Mouse (Mus musculus) ovary, adult 18-20 months (tissue): ENCODE results near the gene Vgll4.

Experiments
- DNase-seq: peaks from one replicate; pipeline ENCODE4 v3.0.0; 2022; ENCODE audit warnings: low spot score, mixed read lengths

Gene Vgll4

DNA sequence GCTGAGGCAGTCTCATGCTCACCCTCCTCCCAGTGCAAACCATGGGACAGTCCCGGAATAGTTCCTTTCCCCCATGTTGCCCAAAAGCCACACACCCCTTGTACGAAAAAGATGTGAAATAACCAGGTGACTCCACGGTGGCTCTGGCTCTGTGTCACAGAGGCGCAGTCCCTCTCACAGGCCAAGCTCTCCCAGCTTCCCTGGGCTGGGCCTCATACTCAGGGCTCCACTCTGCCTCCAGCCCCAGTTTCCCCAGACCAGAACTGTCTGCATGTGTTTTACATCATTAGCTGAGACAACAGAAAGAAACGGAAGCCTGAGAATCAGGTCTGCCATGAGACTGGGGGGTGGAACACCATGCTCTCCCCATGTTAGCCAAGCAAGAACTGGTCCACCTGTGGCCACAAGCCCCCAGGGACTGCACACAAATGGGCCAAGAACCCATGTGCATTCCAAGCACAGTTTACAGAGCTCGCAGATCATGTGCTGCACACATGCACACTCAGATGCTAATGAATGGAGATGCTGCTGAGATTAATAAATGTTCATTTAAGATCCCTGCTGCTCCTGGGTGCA, 100.2 kb downstream of the Vgll4 start:
- DNase-seq = no peak

DNA sequence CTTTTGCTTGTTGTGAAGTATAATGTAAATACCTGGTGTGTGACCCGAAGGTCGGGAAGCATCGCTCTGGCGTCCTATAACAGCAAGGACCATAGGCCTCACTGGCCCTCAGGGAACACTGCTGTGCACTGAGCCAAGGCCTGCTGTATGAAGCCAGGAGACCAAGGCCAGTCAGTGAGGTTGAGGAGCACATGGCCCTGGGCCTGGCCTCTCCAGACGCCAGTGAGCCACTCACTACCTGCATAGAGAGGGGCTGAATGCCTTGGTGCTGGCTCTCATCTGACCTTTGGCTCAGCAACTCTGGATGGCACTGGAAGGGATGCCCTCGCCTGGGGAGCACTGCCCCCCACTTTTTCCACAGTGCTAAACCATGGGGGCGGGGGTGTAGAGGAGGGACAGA, 101.1 kb downstream of the Vgll4 start:
- DNase-seq = no peak

DNA sequence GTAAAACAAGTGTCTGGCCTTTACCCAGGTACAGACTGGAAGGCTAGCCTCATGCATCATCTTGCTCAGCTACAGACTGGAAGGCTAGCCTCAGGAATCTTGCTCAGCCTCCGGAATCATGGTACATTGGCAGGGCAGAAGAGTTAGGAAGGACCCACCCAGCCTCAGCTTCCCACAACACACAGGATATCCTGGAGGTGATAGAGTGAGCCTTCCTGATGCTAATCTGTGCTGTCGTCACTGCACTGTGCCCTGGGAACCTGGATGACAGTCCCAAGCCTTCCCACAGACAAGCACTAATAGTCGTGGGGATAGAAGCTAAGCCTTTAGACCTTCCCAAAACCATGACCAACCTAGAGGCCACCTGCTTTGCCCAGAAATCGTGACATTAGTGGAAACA, 103.2 kb downstream of the Vgll4 start:
- no peak for DNase-seq

DNA sequence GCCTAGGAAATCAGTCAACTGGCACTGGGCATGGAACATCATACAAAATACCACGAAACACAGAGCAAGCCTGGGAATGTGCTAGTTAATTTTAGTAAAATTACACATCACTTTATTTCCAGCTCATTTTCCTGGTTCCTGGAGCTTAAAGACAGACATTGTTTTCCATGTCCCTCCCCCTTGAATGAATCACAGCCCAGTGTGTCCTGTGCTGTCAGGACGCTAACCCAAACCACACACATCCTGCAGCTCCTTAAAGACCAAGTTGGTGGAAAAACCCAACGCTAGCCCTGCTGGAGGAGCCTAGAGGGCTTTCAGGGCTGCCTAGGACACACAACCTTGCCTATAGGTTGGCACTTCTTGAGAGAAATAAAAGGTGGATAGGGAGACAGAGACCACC, 103.7 kb downstream of the Vgll4 start:
- no peak for DNase-seq

DNA sequence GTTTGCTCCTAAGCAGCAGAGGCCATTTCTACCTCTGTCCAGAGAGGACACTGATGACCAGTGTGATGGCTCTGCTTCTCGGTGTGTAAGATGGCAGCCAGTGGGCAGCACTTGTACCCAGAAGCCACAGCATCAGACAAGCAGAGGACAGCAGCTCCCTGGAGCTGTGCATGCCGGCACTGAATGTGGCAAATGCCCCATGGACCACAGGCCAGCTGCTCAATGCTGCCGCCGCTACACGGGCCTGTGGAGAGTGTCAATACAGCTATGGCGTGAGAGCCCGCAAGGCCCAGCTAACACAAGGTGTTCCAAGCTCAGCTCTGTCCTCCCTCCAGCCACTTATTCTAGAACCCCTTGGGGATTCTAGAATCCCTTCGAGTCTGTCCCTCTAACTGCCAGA, 105.4 kb downstream of the Vgll4 start:
- no peak for DNase-seq

DNA sequence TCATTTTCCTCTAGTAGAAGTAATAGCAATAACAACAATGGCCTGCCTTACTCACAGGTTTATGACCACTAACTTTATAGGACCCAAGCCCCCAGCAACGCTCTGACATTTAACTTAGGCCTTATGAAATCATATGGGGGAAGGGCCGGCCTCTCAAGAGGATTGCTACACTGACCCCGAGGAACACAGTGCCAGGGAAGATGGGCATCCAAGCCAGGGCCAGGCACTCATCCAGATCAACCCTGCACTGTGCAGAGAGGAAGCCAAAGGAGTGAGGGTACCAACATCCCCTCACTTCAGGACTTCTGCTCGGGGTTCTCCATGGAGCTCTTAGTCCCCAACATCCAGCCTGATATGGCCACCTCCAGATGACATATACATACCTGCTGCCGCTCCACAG, 106.3 kb downstream of the Vgll4 start:
- no peak for DNase-seq

DNA sequence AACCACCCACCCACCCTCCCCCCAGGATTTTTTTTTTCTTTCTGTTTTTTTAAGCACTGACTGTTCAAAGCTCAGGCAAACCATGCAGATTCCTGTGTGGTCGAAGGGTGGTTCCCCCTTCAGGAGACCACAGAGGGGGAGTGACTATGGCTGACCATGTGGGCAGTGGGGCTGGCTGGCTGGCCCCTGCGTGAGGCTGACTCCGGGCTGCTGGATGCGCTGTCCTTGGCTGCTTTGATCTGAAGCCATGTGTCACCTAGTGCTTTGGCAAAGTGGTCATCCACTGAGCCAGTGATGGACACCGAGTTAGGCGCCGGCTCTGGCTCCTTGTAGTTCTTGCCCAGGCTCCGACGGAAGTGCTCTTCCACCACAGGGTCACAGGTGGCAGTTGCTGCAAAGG, 107.7 kb downstream of the Vgll4 start:
- DNase-seq = no peak

DNA sequence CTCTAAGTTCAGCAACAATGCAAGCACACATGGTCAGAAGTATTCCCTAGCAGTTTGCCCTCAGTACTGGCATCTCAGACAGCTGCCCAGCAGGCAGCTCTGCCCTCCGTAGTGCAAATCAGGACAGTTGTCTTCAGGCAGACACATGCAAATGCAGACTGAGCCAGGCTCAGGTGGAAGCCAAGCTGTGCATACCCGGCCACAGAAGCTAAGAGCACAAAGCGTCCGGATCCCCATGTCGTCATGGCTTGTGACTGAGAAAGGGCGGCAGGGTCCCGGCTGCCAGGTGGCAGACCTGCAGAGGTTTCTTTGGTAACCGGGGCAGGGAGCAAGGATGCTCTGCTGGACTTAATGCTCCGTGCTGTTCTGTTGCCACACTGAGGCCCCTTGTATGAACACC, 108.2 kb downstream of the Vgll4 start:
- DNase-seq = no peak

DNA sequence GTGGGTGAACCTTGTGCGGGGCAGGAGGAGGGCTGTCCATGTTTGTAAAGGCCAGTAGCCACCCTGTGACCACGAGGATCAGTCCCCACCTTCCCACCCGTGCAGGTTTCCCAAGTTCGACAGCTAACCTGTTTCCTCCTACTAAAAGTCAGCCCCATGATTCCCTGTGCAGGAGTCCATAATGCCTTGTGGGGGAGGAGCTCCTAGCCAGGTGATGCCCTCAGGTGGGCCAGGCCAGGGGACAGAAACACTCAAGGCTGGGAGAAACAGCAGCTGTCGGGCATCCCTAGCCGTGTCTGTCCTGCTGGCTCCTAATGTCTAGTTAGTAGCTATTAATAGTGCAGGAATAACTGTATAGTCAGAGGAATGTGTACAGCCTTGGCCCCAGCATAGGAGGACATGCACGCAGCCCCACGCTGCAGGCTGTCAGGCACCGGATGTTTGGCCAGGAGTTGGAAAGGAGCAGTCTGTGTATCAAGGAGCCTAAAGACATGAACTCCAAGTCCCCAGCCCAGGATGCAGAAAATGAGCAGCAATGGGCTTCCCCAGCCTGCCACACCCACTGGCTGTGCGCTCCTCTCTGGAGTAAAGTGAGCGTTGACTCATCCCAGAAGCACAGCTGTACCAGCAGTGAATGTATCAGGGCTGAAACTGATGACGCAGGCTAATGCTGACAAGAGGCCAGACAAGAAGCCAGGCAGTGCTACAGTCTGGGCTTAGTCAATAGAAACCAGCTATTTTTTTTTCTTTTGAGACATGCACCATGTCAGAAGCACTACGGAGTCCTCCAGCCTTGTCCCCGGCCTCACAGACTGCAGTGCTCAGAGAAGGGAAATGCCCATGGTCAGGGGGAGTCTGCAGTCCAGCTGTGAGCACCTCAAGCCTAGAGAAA, 108.9 kb downstream of the Vgll4 start:
- DNase-seq = no peak

DNA sequence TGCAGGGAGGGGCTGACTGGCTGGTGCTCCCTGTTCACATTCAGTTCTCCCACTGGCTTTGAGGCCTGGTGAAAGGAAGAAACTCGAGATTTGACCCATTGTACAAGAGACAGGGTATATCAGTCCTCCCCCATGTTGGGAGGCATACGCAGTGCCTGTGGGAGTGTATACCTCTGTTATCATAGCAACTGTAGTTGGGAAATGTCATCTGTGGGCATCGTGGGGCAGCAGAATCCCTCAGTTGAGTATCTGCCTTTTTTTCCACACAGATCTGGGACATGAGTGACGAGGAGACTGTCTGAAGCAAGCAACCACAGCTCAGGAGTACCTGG, 111.1 kb downstream of the Vgll4 start:
- no peak for DNase-seq

DNA sequence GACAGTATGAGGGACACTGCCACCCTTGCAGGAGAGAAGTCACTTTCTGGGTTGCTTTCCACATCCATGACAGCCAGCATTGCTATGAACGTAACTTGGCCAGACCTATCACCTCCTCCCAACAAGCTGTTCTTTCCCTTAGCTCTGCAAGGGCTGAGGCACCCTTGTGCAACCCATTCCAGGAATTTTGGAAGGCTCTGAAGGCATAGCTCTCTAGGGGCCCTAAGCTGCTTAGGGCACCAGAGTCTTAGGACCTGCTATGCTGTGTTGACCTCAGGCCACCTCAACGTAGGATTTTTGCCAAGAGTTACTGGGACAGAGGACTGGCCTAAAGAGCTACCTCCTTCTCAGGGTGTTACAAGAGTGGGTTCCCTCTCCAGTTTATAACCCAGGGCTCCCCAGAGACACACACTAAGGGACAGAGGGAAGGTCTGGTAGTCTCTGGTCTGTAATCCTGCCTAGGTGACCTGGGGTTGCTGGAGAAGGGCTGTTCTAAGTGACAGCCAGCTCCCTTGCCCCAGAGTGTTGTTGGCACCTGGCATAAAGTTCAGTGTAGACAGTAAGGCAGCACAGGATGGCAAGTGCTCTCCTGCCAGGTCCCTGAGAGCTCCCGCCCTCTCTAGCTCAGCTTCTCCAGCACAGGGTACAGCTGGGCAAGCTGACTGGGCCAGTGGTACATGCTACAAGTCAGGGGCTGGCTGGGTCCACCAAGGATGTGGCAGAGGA, 111.6 kb downstream of the Vgll4 start:
- DNase-seq = no peak

DNA sequence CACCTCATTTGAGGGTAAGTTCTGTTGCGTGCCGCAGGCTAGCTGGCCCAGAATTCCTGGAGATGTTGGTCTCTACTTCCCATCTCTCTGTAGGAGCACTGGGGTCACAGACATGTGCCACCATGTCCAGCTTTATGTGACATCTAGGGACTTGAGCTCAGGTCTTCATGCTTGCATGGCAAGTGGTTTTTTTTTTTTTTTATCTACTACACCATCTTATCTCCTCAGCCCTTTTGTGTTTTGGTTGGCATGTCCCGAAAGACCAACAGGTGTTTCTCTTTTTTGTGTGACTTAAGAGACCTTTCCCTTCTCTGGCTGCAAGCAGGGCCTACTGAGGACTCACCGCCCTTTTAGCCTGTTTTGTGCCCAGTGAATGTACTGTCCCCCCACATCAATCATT, 113.3 kb downstream of the Vgll4 start:
- no peak for DNase-seq

DNA sequence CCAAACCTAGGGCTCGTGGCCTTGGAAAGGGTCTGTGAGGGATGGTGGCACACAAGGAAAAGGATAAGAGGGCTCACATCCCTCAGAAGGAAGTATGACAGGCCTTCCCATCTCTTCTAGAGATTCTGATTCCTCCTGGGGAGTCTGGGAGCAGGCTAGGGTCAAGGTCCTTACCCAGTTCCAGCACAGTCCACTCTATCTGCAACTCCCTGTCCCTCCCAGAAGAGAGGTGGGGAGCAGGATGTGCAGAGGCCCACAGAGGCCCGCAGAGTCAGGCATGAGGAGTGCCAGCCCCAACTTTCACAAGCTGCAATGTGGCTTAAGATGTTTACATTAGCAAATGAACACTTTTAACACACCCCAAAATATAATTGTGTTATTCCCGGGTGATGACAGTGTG, 114.2 kb downstream of the Vgll4 start:
- DNase-seq = no peak

DNA sequence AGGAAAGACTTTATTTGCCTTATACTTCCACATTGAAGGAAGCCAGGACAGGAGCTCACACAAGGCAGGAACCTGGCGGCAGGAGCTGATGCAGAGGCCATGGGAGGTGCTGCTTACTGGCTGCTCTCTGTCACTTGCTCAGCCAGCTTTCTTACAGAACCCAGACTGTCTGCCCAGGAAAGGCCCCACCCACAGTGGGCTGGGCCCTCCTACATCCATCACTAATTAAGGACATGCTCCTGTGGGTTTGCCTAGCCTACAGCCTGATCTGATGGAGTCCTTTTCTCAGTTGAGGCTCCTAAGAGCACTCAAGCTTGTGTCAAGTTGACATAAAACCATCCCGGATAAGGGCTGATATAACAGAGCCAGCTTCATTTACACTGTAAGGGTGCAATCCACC, 115.4 kb downstream of the Vgll4 start:
- DNase-seq = no peak

DNA sequence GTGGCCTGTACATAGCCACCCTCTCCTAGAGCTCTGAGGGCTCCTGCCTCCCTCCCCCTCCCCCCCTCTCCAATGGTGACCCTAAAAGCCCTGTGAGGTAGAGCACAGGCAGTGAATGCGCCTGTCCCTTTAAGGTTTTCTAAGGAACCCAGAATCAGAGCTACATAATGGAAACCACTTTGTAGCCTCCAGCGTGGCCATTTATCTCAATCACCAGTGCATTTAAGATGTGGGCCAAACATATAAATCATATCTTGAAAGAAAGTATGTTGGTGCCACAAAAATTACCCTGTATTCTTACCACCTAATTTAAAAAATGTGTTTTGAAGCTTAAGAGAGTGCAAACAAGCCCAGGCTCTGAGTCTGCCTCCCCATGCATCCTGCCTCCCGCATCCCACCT, 117.1 kb downstream of the Vgll4 start:
- no peak for DNase-seq

DNA sequence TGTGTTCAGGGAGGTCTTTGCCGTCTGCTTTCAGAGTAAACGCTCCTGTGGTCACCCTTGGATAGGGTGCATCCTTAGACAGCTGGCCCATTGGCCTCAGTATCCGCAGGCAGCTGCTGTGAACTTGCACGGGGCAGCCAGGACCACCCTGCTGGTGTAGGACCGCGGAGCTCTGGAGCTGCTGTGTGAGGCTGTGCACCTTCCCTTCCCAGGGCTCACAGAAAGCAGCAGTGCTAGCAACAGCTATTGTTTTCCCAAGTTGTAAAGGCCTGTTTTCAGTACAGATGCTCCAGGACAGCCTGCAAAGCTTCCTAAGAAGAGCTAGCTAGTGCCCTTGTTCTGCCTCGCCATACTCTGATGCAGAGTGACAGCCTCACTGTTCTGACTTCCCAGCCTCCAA, 118.1 kb downstream of the Vgll4 start:
- DNase-seq = no peak

DNA sequence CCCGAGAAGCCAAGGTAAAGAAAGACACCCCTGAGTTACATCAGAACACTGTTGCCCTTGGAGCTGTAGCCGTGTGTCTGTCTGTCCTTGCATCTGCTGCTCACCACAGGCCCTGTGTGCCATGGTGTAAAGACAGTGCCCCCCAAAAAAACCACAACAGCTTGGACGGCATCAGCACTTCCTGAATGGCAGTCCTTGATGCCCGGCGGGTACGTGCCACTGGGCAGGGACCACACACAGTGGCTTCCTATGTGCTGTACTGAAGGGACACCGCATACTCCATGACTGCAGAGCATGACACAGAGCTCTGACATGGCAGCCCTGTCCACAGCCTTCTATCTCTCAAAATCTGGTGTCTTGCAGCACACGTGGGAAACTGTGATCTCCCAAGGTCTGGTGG, 120.0 kb downstream of the Vgll4 start:
- DNase-seq = no peak

DNA sequence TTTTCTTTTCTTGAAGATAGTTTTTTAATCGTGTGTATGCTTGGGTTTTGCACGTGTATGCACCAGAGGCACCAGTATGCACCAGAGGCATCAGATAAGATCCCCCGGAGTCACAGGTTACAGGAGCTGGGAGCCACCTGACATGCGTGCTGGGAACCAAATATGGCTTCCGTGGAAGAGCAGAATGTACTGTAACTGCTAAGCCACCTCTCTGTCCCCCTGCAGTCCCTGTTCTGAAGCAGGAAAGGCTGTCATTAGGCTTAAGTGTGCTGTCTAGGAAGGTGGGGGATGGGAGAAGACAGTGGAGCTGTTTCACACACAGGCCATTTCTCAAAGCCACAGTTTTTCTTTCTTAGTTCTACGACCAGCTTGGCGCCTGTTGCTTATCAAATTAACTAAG, 121.0 kb downstream of the Vgll4 start:
- no peak for DNase-seq

DNA sequence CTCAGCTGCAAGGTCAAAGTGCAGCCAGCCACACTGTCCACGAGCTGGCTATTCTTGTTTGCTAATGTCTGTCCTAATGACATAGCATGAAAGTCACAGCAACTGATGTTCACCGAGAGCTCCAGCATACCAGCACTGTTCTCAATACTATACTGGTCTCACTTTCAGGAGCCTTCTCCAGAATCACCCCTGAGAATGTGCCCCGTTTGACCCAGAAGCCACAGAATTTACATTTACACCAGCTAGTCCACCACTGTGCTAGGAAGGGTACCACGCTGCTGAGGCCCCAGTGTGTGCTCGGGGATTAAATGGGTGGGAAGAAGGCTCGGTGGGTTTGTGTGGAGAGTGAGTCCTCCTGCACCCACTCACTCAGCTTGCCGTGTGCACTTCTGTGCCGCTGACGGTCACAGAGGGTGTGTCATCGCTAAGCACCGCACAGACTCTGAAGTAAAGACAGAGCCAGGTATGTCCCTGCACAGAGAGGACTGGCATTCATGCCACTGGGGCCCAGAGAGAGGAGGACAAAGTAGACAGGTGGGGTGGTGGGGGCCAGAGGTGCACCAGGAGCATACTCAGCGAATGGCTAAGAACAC, 122.1 kb downstream of the Vgll4 start:
- no peak for DNase-seq

DNA sequence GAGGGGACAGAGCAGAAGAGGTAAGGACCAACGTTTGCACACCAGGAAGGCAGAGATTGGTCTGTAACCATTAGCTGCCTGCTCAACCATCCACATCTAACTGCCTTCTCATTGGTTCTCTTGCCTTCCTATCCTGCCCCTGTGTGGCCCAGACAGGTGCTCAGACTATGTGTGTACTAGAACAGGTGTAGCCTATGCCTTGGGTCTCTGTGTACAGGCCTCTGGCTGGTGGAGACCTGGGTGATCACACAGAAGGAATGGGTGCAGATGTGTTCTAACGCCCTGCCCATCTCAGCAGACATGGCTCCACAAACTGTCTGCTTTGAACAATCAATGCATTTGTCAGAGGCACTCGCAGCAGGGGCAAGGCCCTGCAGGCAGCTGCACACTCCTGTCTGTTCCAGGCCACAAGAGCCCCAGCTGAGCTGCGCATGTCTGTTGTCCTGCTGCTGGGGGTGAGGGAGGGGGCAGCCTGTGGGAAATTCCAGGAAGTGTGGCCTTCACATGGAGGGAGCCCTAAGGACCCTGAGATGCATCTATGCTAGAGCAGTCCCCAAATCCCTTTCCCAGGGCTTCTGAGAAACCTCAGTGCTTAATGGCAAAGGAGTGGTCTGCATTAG, 123.5 kb downstream of the Vgll4 start:
- no peak for DNase-seq

DNA sequence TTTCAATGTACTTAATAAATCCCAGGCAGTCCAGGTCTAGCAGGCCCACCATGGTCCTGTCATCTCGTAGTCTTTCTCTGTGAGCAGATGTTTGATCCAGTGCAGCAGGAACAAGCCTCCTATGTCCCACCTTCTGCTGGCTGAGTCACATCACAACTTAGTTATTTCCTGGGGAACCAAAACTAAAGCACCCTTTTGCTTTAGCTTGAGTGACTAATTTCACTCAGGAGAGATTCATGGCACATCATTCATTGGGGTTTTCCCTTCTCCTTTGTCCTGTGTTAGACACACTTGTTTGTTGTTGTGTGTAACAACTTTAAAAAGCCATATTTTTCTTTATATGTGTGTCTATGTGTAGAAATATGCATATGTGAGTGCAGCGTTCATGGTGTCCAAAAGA, 126.9 kb downstream of the Vgll4 start:
- no peak for DNase-seq

DNA sequence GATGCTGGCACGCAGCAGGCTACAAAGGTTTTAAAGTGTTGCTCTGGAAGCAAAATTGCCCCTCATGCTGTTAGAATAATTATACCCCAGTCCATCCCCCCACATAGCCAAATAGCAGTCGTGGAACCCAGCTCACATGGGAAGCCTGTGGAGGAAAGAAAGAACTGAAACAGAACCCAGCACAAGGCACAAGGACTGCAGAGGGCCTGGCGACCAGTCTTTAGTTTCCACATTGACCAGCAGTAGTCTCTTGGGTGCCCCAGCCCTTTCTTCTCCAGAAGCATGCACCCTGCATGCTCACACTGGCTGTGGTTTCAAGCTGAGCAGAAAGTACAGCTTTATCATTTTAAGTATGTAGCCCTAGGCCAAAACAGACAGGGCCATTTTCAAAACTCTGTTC, 127.7 kb downstream of the Vgll4 start:
- no peak for DNase-seq

DNA sequence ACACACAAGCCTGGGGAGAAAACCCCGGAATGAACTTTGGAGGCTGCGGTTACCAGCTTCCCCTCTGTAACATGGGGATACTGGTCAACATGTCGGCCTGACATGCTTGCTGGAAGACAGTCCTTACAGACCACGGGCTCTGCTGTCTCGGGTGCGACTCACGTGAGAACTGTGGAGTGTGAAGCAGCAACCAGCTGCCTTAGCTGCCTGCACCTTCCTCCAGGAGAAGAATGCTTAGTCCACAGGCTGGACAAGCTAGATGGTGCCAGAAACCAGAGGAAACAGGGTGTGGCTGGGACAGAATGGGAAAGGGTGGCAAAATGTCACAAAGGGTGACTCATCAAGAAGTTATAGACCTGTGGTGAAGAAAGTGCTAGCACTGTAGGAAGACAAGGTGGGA, 129.8 kb downstream of the Vgll4 start:
- DNase-seq = no peak
